In the genomic region with DNA sequence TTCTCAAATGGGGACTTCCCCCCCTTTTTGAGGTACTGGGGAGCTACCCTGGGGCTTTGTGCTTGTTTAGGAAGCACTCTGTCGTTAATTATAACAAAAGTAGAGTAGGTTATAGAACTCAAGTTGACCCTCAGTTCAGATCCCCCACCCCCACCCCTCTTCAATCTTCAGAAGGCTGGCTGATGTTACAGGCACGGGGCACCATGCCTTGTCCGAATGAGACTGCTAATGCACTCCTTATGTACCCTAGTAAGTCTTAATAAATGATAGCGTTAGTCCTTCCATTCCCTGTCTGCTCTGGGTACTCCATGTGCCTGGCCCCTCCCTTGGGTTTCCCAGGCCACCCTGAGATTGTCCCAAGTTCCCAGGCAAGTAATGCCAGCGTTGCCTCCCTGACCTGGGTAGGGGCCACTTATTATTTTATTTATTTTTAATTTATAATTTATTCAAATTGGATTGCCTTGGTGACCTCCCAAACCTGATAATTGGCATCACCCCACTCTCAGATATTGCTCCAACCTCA, we compare ENCODE assay signal across 10 mouse cellular contexts. TPM values are rescaled to one million over a fixed set of nuclear protein-coding genes. Genes with fewer than 3 reads are reported as not detected.
DNase-seq lines count a peak whose midpoint lies in the region; ATAC-seq and TF ChIP-seq lines count a peak whose summit lies in the region.
"Had no signal": no experiment of that assay in that cellular context is flagged by ENCODE, and none has a peak within 500 bp of the region (broad histone marks: within the 10 kb centered on the region; RNA-seq: fewer than 3 reads in every experiment).

No protein-coding gene starts in this region.

- H3K9me3 ChIP-seq in kidney, postnatal 0 days (replicated peaks; ENCODE audit: low read length) = no peaks in the 10 kb centered on the region
- H3K9me3 ChIP-seq in embryonic facial prominence, embryonic 11.5 days (replicated peaks; ENCODE audit: control insufficient read depth, low read length) = no peaks in the 10 kb centered on the region
- H3K9me3 ChIP-seq in limb, embryonic 13.5 days = no peaks in the 10 kb centered on the region

- no peaks in the 10 kb centered on the region for H3K36me3 ChIP-seq in kidney, postnatal 0 days (ENCODE audit: insufficient read depth, low read length)
- H3K36me3 ChIP-seq in embryonic facial prominence, embryonic 11.5 days (replicated peaks; ENCODE audit: control insufficient read depth, insufficient read depth, low read depth, low read length) = no peaks in the 10 kb centered on the region
- no peaks in the 10 kb centered on the region for H3K36me3 ChIP-seq in limb, embryonic 13.5 days

- TF ChIP-seq CTCF in kidney, postnatal 0 days (IDR thresholded peaks at IDR 0.05; ENCODE audit: low read depth) = no peak

- WGBS in kidney, postnatal 0 days = 22% methylated on average over 5 of the region's 5 CpGs
- WGBS in embryonic facial prominence, embryonic 11.5 days = 15% methylated on average over 5 of the region's 5 CpGs
- WGBS in limb, embryonic 13.5 days = 13% methylated on average over 5 of the region's 5 CpGs

- H3K4me3 ChIP-seq in kidney, postnatal 0 days (replicated peaks; ENCODE audit: low read depth, low read length) = no peak overlapping the region
- no peak overlapping the region for H3K4me3 ChIP-seq in embryonic facial prominence, embryonic 11.5 days (ENCODE audit: low read depth, low read length)
- H3K4me3 ChIP-seq in limb, embryonic 13.5 days = no peak overlapping the region
- H3K4me3 ChIP-seq: erythroblast, embryonic 14.5 days had no signal

- H3K9ac ChIP-seq in kidney, postnatal 0 days (ENCODE audit: low read depth, low read length) = no peak overlapping the region
- no peak overlapping the region for H3K9ac ChIP-seq in embryonic facial prominence, embryonic 11.5 days (replicated peaks; ENCODE audit: low read length)
- H3K9ac ChIP-seq in limb, embryonic 13.5 days = no peak overlapping the region

- no peaks in the 10 kb centered on the region for H3K27me3 ChIP-seq in kidney, postnatal 0 days (ENCODE audit: insufficient read depth, low read length)
- H3K27me3 ChIP-seq in embryonic facial prominence, embryonic 11.5 days (ENCODE audit: control insufficient read depth, insufficient read depth, low read length) = no peaks in the 10 kb centered on the region
- no peaks in the 10 kb centered on the region for H3K27me3 ChIP-seq in limb, embryonic 13.5 days

- no peak for ATAC-seq in kidney, postnatal 0 days (replicated peaks; ENCODE audit: low FRiP score, low read depth)
- ATAC-seq in embryonic facial prominence, embryonic 11.5 days (replicated peaks; ENCODE audit: insufficient number of reproducible peaks, low FRiP score, low TSS enrichment, low read depth) = peak; percentile 57; the same call in 1 of the 2 replicates
- 0 out of 2 replicates have a peak, but pooled peaks have one; percentile 3 for ATAC-seq in limb, embryonic 13.5 days (ENCODE audit: low FRiP score, low read depth)

- DNase-seq in heart, adult 11 months = peak; percentile 90
- DNase-seq in heart, adult 9 months (ENCODE audit: low spot score in 2 of 2) = no peak
- DNase-seq in kidney, postnatal 0 days (ENCODE audit: low spot score) = no peak
- DNase-seq in kidney, adult 18-20 months = no peak
- peak; percentile 74 for DNase-seq in embryonic facial prominence, embryonic 11.5 days (ENCODE audit: low spot score)
- DNase-seq in spleen, adult 18-20 months = no peak
- no peak for DNase-seq in thymus, postnatal 14 days
- DNase-seq: B cell, adult 2 months had no signal

- H3K4me1 ChIP-seq in kidney, postnatal 0 days (replicated peaks; ENCODE audit: insufficient read depth, low read length) = 0 out of 2 replicates have a peak, but pooled peaks cover 14% of the 10 kb centered on the region
- H3K4me1 ChIP-seq in embryonic facial prominence, embryonic 11.5 days (ENCODE audit: control insufficient read depth, insufficient read depth, low read length) = peaks cover 4% of the 10 kb centered on the region
- H3K4me1 ChIP-seq in limb, embryonic 13.5 days = peaks cover 48% of the 10 kb centered on the region

- no peak overlapping the region for H3K4me2 ChIP-seq in kidney, postnatal 0 days (ENCODE audit: low read length)
- no peak overlapping the region for H3K4me2 ChIP-seq in embryonic facial prominence, embryonic 11.5 days (ENCODE audit: low read depth, low read length)
- H3K4me2 ChIP-seq in limb, embryonic 13.5 days (replicated peaks) = peak overlapping the region; percentile 42; the same call in 1 of the 2 replicates

- H3K27ac ChIP-seq in kidney, postnatal 0 days = peak overlapping the region; percentile 89; the same call in 1 of the 2 replicates
- H3K27ac ChIP-seq in embryonic facial prominence, embryonic 11.5 days (replicated peaks; ENCODE audit: low read depth, low read length) = peak overlapping the region; percentile 93
- peak overlapping the region; percentile 94 for H3K27ac ChIP-seq in limb, embryonic 13.5 days

RNA-seq across cellular contexts. Expression of a gene that starts 46.3 kb away (rescaled TPM):
- 1.8 and 2.2 TPM in 2 replicates for polyA plus RNA-seq in kidney, postnatal 0 days (2015; fragmentation: Nextera tagmentation; extraction: Ambion mirVana)
- polyA plus RNA-seq in embryonic facial prominence, embryonic 11.5 days (2014; fragmentation: Nextera tagmentation; extraction: Ambion mirVana) = 0.45 and 0.66 TPM in 2 replicates
- polyA plus RNA-seq in limb, embryonic 13.5 days (2015; fragmentation: Nextera tagmentation; extraction: Ambion mirVana) = 0.19 and 0.43 TPM in 2 replicates

Comparison
In these comparisons a context has a peak if more than half of its experiments do, and no peak if none do; other contexts are left out.
1. DNase-seq: peak in heart, adult 11 months (single experiment) and embryonic facial prominence, embryonic 11.5 days (single experiment); none in heart, adult 9 months (0 of 2), kidney, postnatal 0 days (single experiment), kidney, adult 18-20 months (single experiment), spleen, adult 18-20 months (0 of 2) and thymus, postnatal 14 days (single experiment).
2. Peak in every context shown above with its lines, with median percentiles within 50 percentile points of each other: H3K27ac ChIP-seq.